Mouse (Mus musculus) testis, adult 2 months (tissue): Measurements from ENCODE around the gene Ccser1. TPM values are rescaled to one million over a fixed set of nuclear protein-coding genes. Genes with fewer than 3 reads are reported as not detected.

Experiments used
- H3K27ac ChIP-seq: fragments of 200-500 bp; 2 replicates; pipeline ENCODE4 v1.5.1; 2012; ENCODE audit warnings: low read depth, low read length; ENCODE audit not compliant: control insufficient read depth, insufficient read depth
- H3K27me3 ChIP-seq: fragments of 200-500 bp; 2 replicates; pipeline ENCODE4 v1.6.1; 2012; ENCODE audit warnings: mild to moderate bottlenecking, low read length, moderate library complexity; ENCODE audit not compliant: control insufficient read depth, insufficient read depth
- H3K36me3 ChIP-seq: fragments of 200-500 bp; 2 replicates; pipeline ENCODE4 v1.6.1; 2012; ENCODE audit warnings: mild to moderate bottlenecking, low read length; ENCODE audit not compliant: control insufficient read depth, insufficient read depth
- H3K4me1 ChIP-seq: fragments of 200-500 bp; 2 replicates; pipeline ENCODE4 v1.6.1; 2012; ENCODE audit warnings: low read length; ENCODE audit not compliant: control insufficient read depth, insufficient read depth
- H3K4me3 ChIP-seq: fragments of 200-500 bp; 2 replicates; pipeline ENCODE4 v1.5.1; 2012; ENCODE audit warnings: low read depth, mild to moderate bottlenecking, low read length, moderate library complexity, mixed read lengths; ENCODE audit not compliant: control insufficient read depth
- CTCF ChIP-seq: fragments of 200-500 bp; IDR thresholded peaks from 2 replicates; pipeline ENCODE4 v1.5.1; 2012; ENCODE audit warnings: low read depth, mild to moderate bottlenecking, inconsistent platforms, low read length, moderate library complexity; ENCODE audit not compliant: control insufficient read depth, insufficient read depth, insufficient replicate concordance
- POLR2A ChIP-seq: fragments of 200-500 bp; IDR thresholded peaks from 2 replicates; pipeline ENCODE4 v1.6.1; 2012; ENCODE audit warnings: low read depth, mild to moderate bottlenecking, inconsistent platforms, low read length, moderate library complexity; ENCODE audit not compliant: control insufficient read depth
- polyA plus RNA-seq: library from polyadenylated mRNA; depleted of rRNA; stranded (reverse); fragments of >200 nt; gene quantifications from 2 replicates; pipeline ENCODE4 v1.2.3, GENCODE M21; 2012

The Ccser1 gene
- polyA plus RNA-seq, 1 experiment: 0.32 TPM

- Histone ChIP-seq H3K4me1 (no peaks in the 10 kb centered on the region), H3K27me3 (no peaks in the 10 kb centered on the region), H3K27ac (no peak overlapping the region), H3K4me3 (no peak overlapping the region), H3K36me3 (no peaks in the 10 kb centered on the region)
- TF ChIP-seq CTCF: no peak
- no peak for TF ChIP-seq POLR2A
Measured at GRCm38 (mm10) chr6:61729065-61729464, 548.9 kb downstream of the Ccser1 start.

GRCm38 (mm10) chr6:61730088-61730880 is 550.2 kb downstream of the Ccser1 start:
- no peaks in the 10 kb centered on the region for H3K4me1 ChIP-seq
- no peaks in the 10 kb centered on the region for H3K36me3 ChIP-seq
- TF ChIP-seq CTCF (no peak), POLR2A (no peak)
- no peaks in the 10 kb centered on the region for H3K27me3 ChIP-seq
- no peak overlapping the region for H3K27ac ChIP-seq
- no peak overlapping the region for H3K4me3 ChIP-seq

- no peaks in the 10 kb centered on the region for H3K36me3 ChIP-seq
- no peaks in the 10 kb centered on the region for H3K27me3 ChIP-seq
- H3K27ac ChIP-seq: no peak overlapping the region
- no peak overlapping the region for H3K4me3 ChIP-seq
- H3K4me1 ChIP-seq: no peaks in the 10 kb centered on the region
- TF ChIP-seq POLR2A: no peak
- TF ChIP-seq CTCF: no peak
Measured at GRCm38 (mm10) chr6:61746346-61746745, 566.2 kb downstream of the Ccser1 start.

- Histone ChIP-seq H3K4me3 (no peak overlapping the region), H3K36me3 (no peaks in the 10 kb centered on the region), H3K27me3 (no peaks in the 10 kb centered on the region), H3K27ac (no peak overlapping the region), H3K4me1 (no peaks in the 10 kb centered on the region)
- TF ChIP-seq POLR2A (no peak), CTCF (no peak)
Measured at GRCm38 (mm10) chr6:61762135-61762534, 582.0 kb downstream of the Ccser1 start.

- Histone ChIP-seq H3K4me1 (no peaks in the 10 kb centered on the region), H3K27ac (no peak overlapping the region), H3K27me3 (no peaks in the 10 kb centered on the region), H3K4me3 (no peak overlapping the region), H3K36me3 (no peaks in the 10 kb centered on the region)
- TF ChIP-seq CTCF (no peak), POLR2A (no peak)
Measured at GRCm38 (mm10) chr6:61763379-61763778, 583.3 kb downstream of the Ccser1 start.

GRCm38 (mm10) chr6:61765801-61766200 is 585.7 kb downstream of the Ccser1 start:
- H3K27ac ChIP-seq: no peak overlapping the region
- no peaks in the 10 kb centered on the region for H3K27me3 ChIP-seq
- no peaks in the 10 kb centered on the region for H3K36me3 ChIP-seq
- no peaks in the 10 kb centered on the region for H3K4me1 ChIP-seq
- no peak for TF ChIP-seq CTCF
- no peak for TF ChIP-seq POLR2A
- H3K4me3 ChIP-seq: no peak overlapping the region

GRCm38 (mm10) chr6:61767151-61767550 is 587.0 kb downstream of the Ccser1 start:
- no peak for TF ChIP-seq CTCF
- no peak for TF ChIP-seq POLR2A
- Histone ChIP-seq H3K4me1 (no peaks in the 10 kb centered on the region), H3K4me3 (no peak overlapping the region), H3K36me3 (no peaks in the 10 kb centered on the region), H3K27me3 (no peaks in the 10 kb centered on the region), H3K27ac (no peak overlapping the region)

GRCm38 (mm10) chr6:61786706-61787105 is 606.6 kb downstream of the Ccser1 start:
- Histone ChIP-seq H3K4me3 (no peak overlapping the region), H3K36me3 (no peaks in the 10 kb centered on the region), H3K27ac (no peak overlapping the region), H3K27me3 (no peaks in the 10 kb centered on the region), H3K4me1 (no peaks in the 10 kb centered on the region)
- TF ChIP-seq POLR2A (no peak), CTCF (no peak)
